8 mouse cellular contexts compared by ENCODE assay signal in genomic region chr17:6429945-6430344, GRCm38 (mm10). TPM values are rescaled to one million over a fixed set of nuclear protein-coding genes. Genes with fewer than 3 reads are reported as not detected.
A peak's percentile ranks its signal among the peaks of the same experiment; 100 is the strongest.
DNase-seq lines count a peak whose midpoint lies in the region; ATAC-seq and TF ChIP-seq lines count a peak whose summit lies in the region.
"Not testable (repeated sequence)": the region's sequence is repeated elsewhere in the genome, so short reads cannot be mapped to it uniquely, and the experiment has no call there.

Gene Dynlt1b (plus strand): TSS chr17:6430112.

- TF ChIP-seq RAD21 in MEL (IDR thresholded peaks at IDR 0.05; ENCODE audit: low read depth, low read length): not testable (repeated sequence)

- WGBS in cerebellum, adult 2 months: under 1% methylated on average over 27 of the region's 27 CpGs
- WGBS in lung, embryonic 16.5 days: under 1% methylated on average over 27 of the region's 27 CpGs

- peak within 1 kb of the TSS; percentile 69 for H3K9ac ChIP-seq in MEL (ENCODE audit: control insufficient read depth, low read depth, low read length, poor library complexity, severe bottlenecking)
- H3K9ac ChIP-seq in lung, embryonic 16.5 days (ENCODE audit: low read length): peak within 1 kb of the TSS; percentile 75

- peak within 1 kb of the TSS; percentile 52; the same call in 1 of the 2 replicates for H3K27ac ChIP-seq in MEL (ENCODE audit: control insufficient read depth, low read depth, low read length)
- peak within 1 kb of the TSS; percentile 92 for H3K27ac ChIP-seq in cerebellum, adult 2 months (ENCODE audit: insufficient read depth, low read length)
- H3K27ac ChIP-seq in lung, embryonic 16.5 days (ENCODE audit: low read length): peak within 1 kb of the TSS; percentile 78

- not testable (repeated sequence) for H3K9me3 ChIP-seq in MEL (replicated peaks; ENCODE audit: insufficient read depth, low read length); lung, embryonic 16.5 days (ENCODE audit: control insufficient read depth, low read length)

- peak within 1 kb of the TSS; percentile 66 to 77 for H3K4me3 ChIP-seq in MEL (ENCODE audit: control insufficient read depth in 1 of 2, insufficient read depth in 1 of 2, low read depth in 2 of 2, low read length in 2 of 2)
- peak within 1 kb of the TSS; percentile 52 for H3K4me3 ChIP-seq in cerebellum, adult 2 months (replicated peaks; ENCODE audit: insufficient read depth, low read depth, low read length)
- H3K4me3 ChIP-seq in lung, embryonic 16.5 days (ENCODE audit: low read length): peak within 1 kb of the TSS; percentile 62

- ATAC-seq in hematopoietic stem cell, adult 5-6 weeks (replicated peaks in 1 of 2; ENCODE audit: insufficient read depth in 1 of 2, low FRiP score in 2 of 2, low TSS enrichment in 1 of 2, low read depth in 1 of 2, poor library complexity in 2 of 2, severe bottlenecking in 2 of 2): peak; percentile 97 to 98
- peak; percentile 99 for ATAC-seq in lung, embryonic 16.5 days (ENCODE audit: low read depth)

- not testable (repeated sequence) for H3K36me3 ChIP-seq in MEL (ENCODE audit: control insufficient read depth in 1 of 2, insufficient read depth in 2 of 2, low read length in 2 of 2); lung, embryonic 16.5 days (ENCODE audit: control insufficient read depth, insufficient read depth, low read length)

- not testable (repeated sequence) for TF ChIP-seq EP300 in MEL (IDR thresholded peaks at IDR 0.05; ENCODE audit: low read depth in 1 of 2, low read length in 2 of 2)

- not testable (repeated sequence) for H3K4me1 ChIP-seq in MEL (ENCODE audit: control insufficient read depth in 1 of 2, insufficient read depth in 2 of 2, low read length in 2 of 2); lung, embryonic 16.5 days (replicated peaks; ENCODE audit: control insufficient read depth, insufficient read depth, low read length)
- H3K4me1 ChIP-seq in cerebellum, adult 2 months (ENCODE audit: control insufficient read depth, insufficient read depth, low read length): peaks cover 12% of the 10 kb centered on the region

- not testable (repeated sequence) for H3K79me2 ChIP-seq in MEL (ENCODE audit: control insufficient read depth, insufficient read depth, low read length, poor library complexity)

- not testable (repeated sequence) for TF ChIP-seq CTCF in MEL (IDR thresholded peaks at IDR 0.05 in 2 of 3, conservative IDR thresholded peaks at IDR 0.05 in 1 of 3; ENCODE audit: control insufficient read depth in 1 of 3, insufficient read depth in 1 of 3, low read depth in 2 of 3, low read length in 3 of 3, poor library complexity in 1 of 3, severe bottlenecking in 1 of 3); cerebellum, adult 2 months (IDR thresholded peaks at IDR 0.05; ENCODE audit: borderline replicate concordance, insufficient read depth, low read depth, low read length)

- TF ChIP-seq POLR2A in MEL (IDR thresholded peaks at IDR 0.05; ENCODE audit: control insufficient read depth in 1 of 2, insufficient read depth in 1 of 2, low read depth in 1 of 2, low read length in 2 of 2, poor library complexity in 1 of 2): peak; percentile 51 to 70; a peak in 3 of 4 replicates
- peak; percentile 86 for TF ChIP-seq POLR2A in cerebellum, adult 2 months (IDR thresholded peaks at IDR 0.05; ENCODE audit: borderline replicate concordance, insufficient read depth, low read length)

- H3K4me2 ChIP-seq in lung, embryonic 16.5 days (ENCODE audit: low read depth, low read length): peak within 1 kb of the TSS; percentile 55

- not testable (repeated sequence) for H3K27me3 ChIP-seq in MEL (ENCODE audit: control insufficient read depth in 1 of 2, insufficient read depth in 2 of 2, low read length in 2 of 2); cerebellum, adult 2 months (ENCODE audit: control insufficient read depth, insufficient read depth, low read length); lung, embryonic 16.5 days (ENCODE audit: control insufficient read depth, insufficient read depth, low read depth, low read length)

- peak; percentile 99 for DNase-seq in MEL (ENCODE audit: low read depth, low spot score)
- peak; percentile 100 for DNase-seq in cerebellum, adult 2 months
- peak; percentile 98 for DNase-seq in forelimb bud, embryonic 11.5 days (ENCODE audit: low read depth, low spot score)
- DNase-seq in layer of hippocampus, adult 9-10 months (ENCODE audit: low spot score): peak; percentile 100
- peak; percentile 100 for DNase-seq in ovary, postnatal 10 days (ENCODE audit: low spot score)
- peak; percentile 100 for DNase-seq in thymus, postnatal 10 days (ENCODE audit: low spot score in 2 of 2)

TF ChIP-seq in MEL, 35 proteins besides CTCF, POLR2A, EP300 and RAD21:
- TF ChIP-seq ZMIZ1 (IDR thresholded peaks at IDR 0.05; ENCODE audit: low read depth, low read length) (peak; percentile 83; the same call in 1 of the 2 replicates), SIN3A (IDR thresholded peaks at IDR 0.05; ENCODE audit: low read length) (peak; percentile 29), POLR2AphosphoS2 (IDR thresholded peaks at IDR 0.05; ENCODE audit: low read length) (peak; percentile 71), TCF12 (IDR thresholded peaks at IDR 0.05; ENCODE audit: low read depth, low read length) (peak; percentile 54; the same call in 1 of the 2 replicates), NELFE (IDR thresholded peaks at IDR 0.05; ENCODE audit: low read depth, low read length) (peak; percentile 72), NRF1 (IDR thresholded peaks at IDR 0.05; ENCODE audit: insufficient read depth, low read depth, low read length, poor library complexity, severe bottlenecking) (peak; percentile 74), MAZ (IDR thresholded peaks at IDR 0.05; ENCODE audit: low read depth, low read length) (peak; percentile 27; the same call in 1 of the 2 replicates)
TF ChIP-seq in MEL: peak in this region for 7; not testable (repeated sequence) for 28.

RNA-seq across cellular contexts. Expression of gene Dynlt1b, which starts in this region (rescaled TPM):
- total RNA-seq in MEL (2012; rRNA removed): 162 and 184 TPM in 2 replicates
- polyA plus RNA-seq in MEL (2012; ENCODE audit: insufficient read depth in 1 of 2, insufficient read length in 2 of 2, low read depth in 1 of 2, low replicate concordance in 2 of 2, missing spikeins in 1 of 2): 100 to 1,000 TPM in 1 of 2 experiments, not detected in 1; 263 TPM
- 160 and 183 TPM in 2 replicates for polyA plus RNA-seq in cerebellum, adult 2 months (2012; rRNA removed)
- total RNA-seq in hematopoietic stem cell, adult 5-6 weeks (2017): 102 and 167 TPM in 2 replicates
- polyA plus RNA-seq in lung, embryonic 16.5 days (2015; fragmentation: Nextera tagmentation; extraction: Ambion mirVana): 525 and 538 TPM in 2 replicates

Comparison
In these comparisons a context has a peak if more than half of its experiments do, and no peak if none do; other contexts are left out.
1. Peak in every context shown above with its lines: DNase-seq, ATAC-seq, H3K4me3 ChIP-seq and H3K27ac ChIP-seq.